Mouse (Mus musculus): ENCODE data around the gene Aipl1. TPM values are rescaled to one million over a fixed set of nuclear protein-coding genes. Genes with fewer than 3 reads are reported as not detected.

The Aipl1 gene
- total and polyA plus RNA-seq, 3 experiments: 0.71 to 0.93 (median 0.81) TPM

DNA sequence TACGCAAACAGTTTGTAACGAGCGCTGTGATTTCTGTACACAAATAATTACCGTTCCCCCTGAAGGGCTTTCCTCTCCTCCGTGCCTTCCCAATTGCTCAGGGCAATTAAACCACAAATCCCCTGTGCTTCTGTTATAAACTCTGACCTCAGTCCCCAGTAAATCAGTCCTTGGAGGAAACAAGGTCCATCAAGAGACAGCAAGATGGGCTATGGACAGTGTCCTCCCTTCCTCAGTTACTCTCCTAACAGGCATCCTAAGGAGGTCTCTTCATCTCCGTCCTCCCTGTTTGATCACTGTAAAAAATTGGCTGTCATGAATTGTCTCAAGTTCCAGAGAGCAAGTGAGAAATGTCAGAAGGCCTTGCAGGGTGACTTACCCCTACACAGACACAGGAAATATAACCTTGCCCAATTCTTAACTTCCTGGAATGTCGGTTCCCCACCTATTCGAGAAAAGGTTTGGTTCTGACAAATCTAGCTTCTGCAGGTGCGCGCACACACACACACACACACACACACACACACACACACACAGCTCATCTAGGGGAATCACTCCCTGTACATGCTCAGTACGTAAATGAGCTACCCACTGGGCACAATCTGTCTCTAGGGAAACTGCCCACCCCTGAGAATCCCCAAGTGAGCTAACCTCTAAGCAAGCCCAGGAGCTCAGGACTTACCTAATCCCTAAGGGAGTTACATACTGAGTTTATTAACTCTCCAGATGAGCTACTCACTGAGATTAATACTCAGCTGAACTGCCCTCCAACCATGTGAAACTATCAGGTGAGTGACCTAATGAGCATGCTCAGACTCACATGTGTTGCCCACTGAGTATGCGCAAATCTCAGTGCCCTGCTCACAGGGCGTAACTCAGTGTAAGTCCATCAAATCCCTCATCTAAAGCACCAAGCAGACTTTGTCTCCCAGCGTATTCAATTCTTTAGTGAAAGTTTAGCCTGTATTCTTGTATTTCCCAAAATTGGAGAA, 49.9 kb downstream of the Aipl1 start (continued):
- TF ChIP-seq RCOR1 (conservative IDR thresholded peaks at IDR 0.05; ENCODE audit: low read depth, low read length) (no peak), GABPA (IDR thresholded peaks at IDR 0.05; ENCODE audit: insufficient replicate concordance, low read depth, low read length) (no peak), JUND (conservative IDR thresholded peaks at IDR 0.05; ENCODE audit: low read depth, low read length) (no peak), HCFC1 (IDR thresholded peaks at IDR 0.05; ENCODE audit: low read depth, low read length) (no peak), USF1 (IDR thresholded peaks at IDR 0.05; ENCODE audit: low read depth, low read length) (no peak), SMC3 (IDR thresholded peaks at IDR 0.05; ENCODE audit: low read depth, low read length) (no peak), RAD21 (IDR thresholded peaks at IDR 0.05; ENCODE audit: low read depth, low read length) (no peak), MAZ (IDR thresholded peaks at IDR 0.05; ENCODE audit: low read depth, low read length) (peak; percentile 2; the same call in 1 of the 2 replicates)

GRCm38 (mm10) chr11:71985783-71986182, 51.5 kb downstream of the Aipl1 start:
- Histone ChIP-seq H3K79me2 (replicated peaks; ENCODE audit: control insufficient read depth, extremely low read depth, insufficient read depth, poor library complexity, severe bottlenecking) (no peaks in the 10 kb centered on the region), H3K27me3 (replicated peaks) (peaks cover 7% of the 10 kb centered on the region), H3K4me2 (ENCODE audit: insufficient read depth, low read depth, poor library complexity, severe bottlenecking) (no peak overlapping the region), H3K4me1 (ENCODE audit: control insufficient read depth in 1 of 2, insufficient read depth in 2 of 2) (peaks cover 28 to 48% of the 10 kb centered on the region in 2 experiments), H3K27ac (ENCODE audit: insufficient read depth, low read depth) (no peak overlapping the region), H3K9ac (ENCODE audit: insufficient read depth, low read depth) (no peak overlapping the region), H3K4me3 (replicated peaks in 1 of 3; ENCODE audit: low read depth in 2 of 3, low read length in 2 of 3, poor library complexity in 1 of 3) (no peak overlapping the region), H3K9me3 (replicated peaks; ENCODE audit: low read length) (no peaks in the 10 kb centered on the region), H3K36me3 (replicated peaks in 1 of 2; ENCODE audit: control insufficient read depth in 1 of 2, insufficient read depth in 1 of 2, low read length in 1 of 2) (no peaks in the 10 kb centered on the region)
- TF ChIP-seq E2F4 (IDR thresholded peaks at IDR 0.05; ENCODE audit: insufficient replicate concordance, low read depth, low read length) (no peak), GABPA (IDR thresholded peaks at IDR 0.05; ENCODE audit: insufficient replicate concordance, low read depth, low read length) (no peak), MYC (IDR thresholded peaks at IDR 0.05; ENCODE audit: low read depth, low read length) (no peak), CHD1 (IDR thresholded peaks at IDR 0.05; ENCODE audit: low read depth, low read length) (no peak), ETS1 (conservative IDR thresholded peaks at IDR 0.05; ENCODE audit: low read depth, low read length) (no peak), SMC3 (IDR thresholded peaks at IDR 0.05; ENCODE audit: low read depth, low read length) (no peak), TBP (conservative IDR thresholded peaks at IDR 0.05; ENCODE audit: low read depth, low read length) (no peak), USF2 (conservative IDR thresholded peaks at IDR 0.05; ENCODE audit: low read depth, low read length) (no peak)
- in situ Hi-C loops (cut with MboI; ENCODE audit: low pct_ligation_motif_present, low pct_unique_long_range_greater_than_20kb, low sequenced_read_pairs): no loop called here
- no peak for DNase-seq (ENCODE audit: extremely low read depth)
- dilution Hi-C loops (cut with MboI; ENCODE audit: extremely low pct_ligation_motif_present, extremely low pct_unique_long_range_greater_than_20kb, low sequenced_read_pairs): no loop called here

- H3K79me2 ChIP-seq (replicated peaks; ENCODE audit: control insufficient read depth, extremely low read depth, insufficient read depth, poor library complexity, severe bottlenecking): no peaks in the 10 kb centered on the region
- TF ChIP-seq SMC3 (IDR thresholded peaks at IDR 0.05; ENCODE audit: low read depth, low read length) (no peak), IRF4 (IDR thresholded peaks at IDR 0.05; ENCODE audit: low read depth, low read length) (no peak), HCFC1 (IDR thresholded peaks at IDR 0.05; ENCODE audit: low read depth, low read length) (no peak), KAT2A (IDR thresholded peaks at IDR 0.05; ENCODE audit: insufficient replicate concordance, low read length) (no peak), EP300 (IDR thresholded peaks at IDR 0.05; ENCODE audit: low read length) (no peak)
- H3K9me3 ChIP-seq (replicated peaks; ENCODE audit: low read length): no peaks in the 10 kb centered on the region
- peaks cover 28 to 46% of the 10 kb centered on the region in 2 experiments for H3K4me1 ChIP-seq (ENCODE audit: control insufficient read depth in 1 of 2, insufficient read depth in 2 of 2)
- DNase-seq (ENCODE audit: extremely low read depth): no peak
- no peak overlapping the region for H3K4me2 ChIP-seq (ENCODE audit: insufficient read depth, low read depth, poor library complexity, severe bottlenecking)
- no peaks in the 10 kb centered on the region for H3K36me3 ChIP-seq (replicated peaks in 1 of 2; ENCODE audit: control insufficient read depth in 1 of 2, insufficient read depth in 1 of 2, low read length in 1 of 2)
- no peak overlapping the region for H3K27ac ChIP-seq (ENCODE audit: insufficient read depth, low read depth)
- in situ Hi-C loops (cut with MboI; ENCODE audit: low pct_ligation_motif_present, low pct_unique_long_range_greater_than_20kb, low sequenced_read_pairs) (no loop called here), dilution Hi-C loops (cut with MboI; ENCODE audit: extremely low pct_ligation_motif_present, extremely low pct_unique_long_range_greater_than_20kb, low sequenced_read_pairs) (no loop called here)
- peaks cover 7% of the 10 kb centered on the region for H3K27me3 ChIP-seq (replicated peaks)
- no peak overlapping the region for H3K9ac ChIP-seq (ENCODE audit: insufficient read depth, low read depth)
- H3K4me3 ChIP-seq (replicated peaks in 1 of 3; ENCODE audit: low read depth in 2 of 3, low read length in 2 of 3, poor library complexity in 1 of 3): no peak overlapping the region
Observed at GRCm38 (mm10) chr11:71985101-71985711, 52.1 kb downstream of the Aipl1 start.

All from CH12.LX (cell line).